ENCODE assay signal across 8 mouse cellular contexts in genomic region chr1:55236890-55237642, GRCm38 (mm10). TPM values are rescaled to one million over a fixed set of nuclear protein-coding genes. Genes with fewer than 3 reads are reported as not detected.
A peak's percentile ranks its signal among the peaks of the same experiment; 100 is the strongest.
DNase-seq lines count a peak whose midpoint lies in the region; ATAC-seq and TF ChIP-seq lines count a peak whose summit lies in the region.

Mars2 (plus strand) TSS chr1:55237177.

- under 1% methylated on average over 82 of the region's 82 CpGs for whole genome bisulfite sequencing in hindbrain, embryonic 13.5 days

- POLR2A ChIA-PET in Patski (lab: Charles Lee): no interaction called here

- H3K9ac ChIP-seq in hindbrain, embryonic 13.5 days: peak within 1 kb of the TSS; percentile 87

- in situ Hi-C loops in Patski (cut with MboI; ENCODE audit: low pct_unique_long_range_greater_than_20kb): loop anchor here (25.0 kb wide), 1 partner anchor 1725 kb away; no protein-coding TSS in a partner anchor

- H3K36me3 ChIP-seq in hindbrain, embryonic 13.5 days: no peaks in the 10 kb centered on the region

- H3K4me3 ChIP-seq in hindbrain, embryonic 13.5 days: peak within 1 kb of the TSS; percentile 84

- CTCF ChIA-PET in Patski (lab: Charles Lee): no interaction called here

- H3K9me3 ChIP-seq in hindbrain, embryonic 13.5 days: no peaks in the 10 kb centered on the region

- TF ChIP-seq CTCF in Patski (IDR thresholded peaks at IDR 0.05): no peak

- H3K27ac ChIP-seq in hindbrain, embryonic 13.5 days: peak within 1 kb of the TSS; percentile 88

- DNase-seq in Patski (ENCODE audit: low read depth, low spot score): peak; percentile 51
- peak; percentile 97 for DNase-seq in cerebellum, postnatal 14 days
- DNase-seq in frontal cortex, postnatal 14 days (ENCODE audit: low spot score in 2 of 2): peak; percentile 91 to 95
- DNase-seq in left cerebral cortex, adult 11 months (ENCODE audit: low spot score): peak; percentile 88
- DNase-seq in lung, postnatal 4 days: peak; percentile 96 to 97
- peak; percentile 90 for DNase-seq in retina, postnatal 7 days (ENCODE audit: low read depth, low spot score)
- DNase-seq in urinary bladder, adult 2 months (ENCODE audit: low spot score): peak; percentile 87

- ATAC-seq in Patski: peak; percentile 98
- ATAC-seq in hindbrain, embryonic 13.5 days (ENCODE audit: low FRiP score): peak; percentile 99

- H3K27me3 ChIP-seq in Patski: no peaks in the 10 kb centered on the region
- no peaks in the 10 kb centered on the region for H3K27me3 ChIP-seq in hindbrain, embryonic 13.5 days

- peak within 1 kb of the TSS; percentile 98 for H3K4me2 ChIP-seq in hindbrain, embryonic 13.5 days

- peaks cover 41% of the 10 kb centered on the region for H3K4me1 ChIP-seq in hindbrain, embryonic 13.5 days (replicated peaks)

RNA-seq across cellular contexts. Expression of gene Mars2, which starts in this region (rescaled TPM):
- 2.8 TPM for polyA plus RNA-seq in Patski (2021)
- 3.5 TPM in 2 replicates for polyA plus RNA-seq in hindbrain, embryonic 13.5 days (2015; fragmentation: Nextera tagmentation; extraction: Ambion mirVana)
- 1.6 and 1.9 TPM in 2 replicates for polyA plus RNA-seq in urinary bladder, adult 2 months (2012; rRNA removed)

Comparison
In these comparisons a context has a peak if more than half of its experiments do, and no peak if none do; other contexts are left out.
1. Peak in every context shown above with its lines: DNase-seq, ATAC-seq, H3K4me3 ChIP-seq and H3K27ac ChIP-seq.